26 mouse cellular contexts compared by ENCODE assay signal in the genomic region with DNA sequence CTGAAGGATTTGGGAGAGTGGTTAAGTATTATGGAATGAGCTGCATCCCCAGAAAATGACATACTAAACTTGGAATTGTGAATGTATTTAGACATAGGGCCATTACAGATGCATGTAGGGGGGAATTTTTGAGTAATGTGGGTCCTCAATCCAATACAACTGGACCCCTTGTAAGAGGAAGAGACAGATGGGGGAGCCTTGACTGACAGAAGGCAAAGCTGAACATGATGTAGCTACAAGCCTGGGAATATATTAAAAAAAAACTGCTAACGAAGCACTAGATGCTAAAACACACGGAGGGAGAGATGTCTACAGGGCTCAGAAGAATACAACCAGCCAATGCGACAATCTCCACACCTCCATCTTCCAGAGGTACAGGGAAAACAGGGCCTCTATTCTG.
"Had no signal": no experiment of that assay in that cellular context is flagged by ENCODE, and none has a peak within 500 bp of the region (broad histone marks: within the 10 kb centered on the region; RNA-seq: fewer than 3 reads in every experiment).

No protein-coding gene starts in this region.

- H3K4me1 ChIP-seq: kidney, embryonic 15.5 days; limb, embryonic 12.5 days; limb, embryonic 15.5 days; neural tube, embryonic 12.5 days; neural tube, embryonic 15.5 days had no signal

- H3K9ac ChIP-seq: kidney, embryonic 15.5 days; limb, embryonic 12.5 days; limb, embryonic 15.5 days; liver, embryonic 14.5 days; liver, postnatal 0 days; lung, embryonic 14.5 days; midbrain, embryonic 12.5 days; neural tube, embryonic 12.5 days; neural tube, embryonic 15.5 days had no signal

- H3K4me3 ChIP-seq: kidney, embryonic 15.5 days; left cerebral cortex, adult 2 months; limb, embryonic 12.5 days; limb, embryonic 15.5 days; midbrain, embryonic 12.5 days; neural tube, embryonic 12.5 days; neural tube, embryonic 15.5 days had no signal

- ATAC-seq: intestine, postnatal 0 days; liver, postnatal 0 days; lung, postnatal 0 days had no signal

- H3K9me3 ChIP-seq: kidney, embryonic 15.5 days; limb, embryonic 12.5 days; limb, embryonic 15.5 days; midbrain, embryonic 12.5 days; neural tube, embryonic 12.5 days; neural tube, embryonic 15.5 days had no signal

- DNase-seq: kidney, adult 8-10 months; kidney, postnatal 10 days; kidney, postnatal 36 days; layer of hippocampus, postnatal 36 days; left cerebral cortex, postnatal 4 days; liver, postnatal 0 days; lung, embryonic 14.5 days; right cerebral cortex, adult 18-20 months; right cerebral cortex, postnatal 14 days; right cerebral cortex, postnatal 4 days; thymus, adult 2 months; thymus, postnatal 14 days; thymus, postnatal 4 days had no signal

- H3K4me2 ChIP-seq: kidney, embryonic 15.5 days; limb, embryonic 12.5 days; limb, embryonic 15.5 days; liver, embryonic 11.5 days; lung, embryonic 14.5 days; midbrain, embryonic 12.5 days; neural tube, embryonic 12.5 days; neural tube, embryonic 15.5 days had no signal

- H3K27ac ChIP-seq: kidney, embryonic 15.5 days; left cerebral cortex, adult 2 months; limb, embryonic 12.5 days; limb, embryonic 15.5 days; liver, embryonic 14.5 days; macrophage; neural tube, embryonic 12.5 days; neural tube, embryonic 15.5 days; stomach, postnatal 0 days had no signal

- H3K36me3 ChIP-seq: limb, embryonic 15.5 days; midbrain, embryonic 12.5 days; neural tube, embryonic 12.5 days; neural tube, embryonic 15.5 days had no signal

- H3K27me3 ChIP-seq: kidney, embryonic 15.5 days; limb, embryonic 12.5 days; limb, embryonic 15.5 days; midbrain, embryonic 12.5 days; neural tube, embryonic 12.5 days; neural tube, embryonic 15.5 days had no signal
